Mouse (Mus musculus) embryonic facial prominence, embryonic 12.5 days (tissue): Measurements from ENCODE around the gene Tmem201. TPM values are rescaled to one million over a fixed set of nuclear protein-coding genes. Genes with fewer than 3 reads are reported as not detected.

ENCODE experiments used
- ATAC-seq: fragments of 200-750 bp; cut with Nextera tagmentation; 2 replicates; pipeline ENCODE4 v1.8.0; 2017; ENCODE audit not compliant: insufficient number of reproducible peaks, insufficient read depth, low FRiP score, low TSS enrichment
- H3K27ac ChIP-seq: fragments of 300-500 bp; sonication (generic); 2 replicates; pipeline ENCODE4 v1.5.1; 2016; ENCODE audit warnings: mild to moderate bottlenecking
- H3K27me3 ChIP-seq: fragments of 300-500 bp; sonication (generic); 2 replicates; pipeline ENCODE4 v1.6.1; 2016; ENCODE audit warnings: mild to moderate bottlenecking, moderate library complexity
- H3K36me3 ChIP-seq: fragments of 300-500 bp; sonication (generic); 2 replicates; pipeline ENCODE4 v1.6.1; 2016; ENCODE audit warnings: mild to moderate bottlenecking
- H3K4me1 ChIP-seq: fragments of 300-500 bp; sonication (generic); 2 replicates; pipeline ENCODE4 v1.6.1; 2016
- H3K4me2 ChIP-seq: fragments of 300-500 bp; sonication (generic); replicated peaks from 2 replicates; pipeline ENCODE4 v1.6.1; 2016; ENCODE audit warnings: mild to moderate bottlenecking, moderate library complexity
- H3K4me3 ChIP-seq: fragments of 300-500 bp; sonication (generic); 2 replicates; pipeline ENCODE4 v1.5.1; 2016; ENCODE audit warnings: mild to moderate bottlenecking
- H3K9ac ChIP-seq: fragments of 300-500 bp; sonication (generic); 2 replicates; pipeline ENCODE4 v1.6.1; 2016; ENCODE audit warnings: mild to moderate bottlenecking, moderate library complexity
- H3K9me3 ChIP-seq: fragments of 300-500 bp; sonication (generic); 2 replicates; pipeline ENCODE4 v1.6.1; 2016; ENCODE audit warnings: mild to moderate bottlenecking, moderate library complexity
- WGBS: fragments of 180-500 bp; shearing (Covaris S2); methylation state at CpG from one replicate; pipeline ENCODE4 v1.1.7; 2016; 5-methylcytosine and 5-hydroxymethylcytosine counted together
- polyA plus RNA-seq: library from polyadenylated mRNA; unstranded; fragments of >200 nt; fragmentation: Nextera tagmentation; extraction: Ambion mirVana; gene quantifications from 2 replicates; pipeline ENCODE4 v1.2.1, GENCODE M21; 2016

Gene Tmem201
- polyA plus RNA-seq, 1 experiment from 2014 or later, result 38.1 TPM

- no peaks in the 10 kb centered on the region for H3K36me3 ChIP-seq
- no peak for ATAC-seq
- WGBS, result 97% methylated on average over 6 of the region's 6 CpGs
These were observed 66.7 kb downstream of the Tmem201 start for GRCm38 (mm10) chr4:149671175-149671574.

GRCm38 (mm10) chr4:149665692-149666090, 72.2 kb downstream of the Tmem201 start:
- H3K9me3 ChIP-seq, result no peaks in the 10 kb centered on the region
- H3K9ac ChIP-seq, result no peak overlapping the region
- no peak overlapping the region for H3K27ac ChIP-seq
- no peak overlapping the region for H3K4me2 ChIP-seq
- H3K4me1 ChIP-seq, result no peaks in the 10 kb centered on the region
- no peak for ATAC-seq
- WGBS, result 91% methylated on average over 6 of the region's 6 CpGs
- no peak overlapping the region for H3K4me3 ChIP-seq
- H3K36me3 ChIP-seq, result no peaks in the 10 kb centered on the region
- no peaks in the 10 kb centered on the region for H3K27me3 ChIP-seq

More at GRCm38 (mm10) chr4:149671175-149671574, 66.7 kb downstream of the Tmem201 start:
- Histone ChIP-seq H3K4me3 (no peak overlapping the region), H3K4me2 (no peak overlapping the region), H3K9ac (no peak overlapping the region), H3K4me1 (0 out of 2 replicates have a peak, but pooled peaks cover 3% of the 10 kb centered on the region), H3K27me3 (peaks cover 27% of the 10 kb centered on the region; the same call in 1 of the 2 replicates), H3K9me3 (no peaks in the 10 kb centered on the region), H3K27ac (no peak overlapping the region)

Other genes with a start within 250 kb of the Tmem201 start
- gene Ctnnbip1, start 219.8 kb downstream of the Tmem201 start, polyA plus RNA-seq, result 83.3 and 85.2 TPM in 2 replicates
- gene Clstn1, start 151.6 kb downstream of the Tmem201 start, polyA plus RNA-seq, result 68.1 and 75.7 TPM in 2 replicates
- 5.5 and 7.3 TPM in 2 replicates for gene Pik3cd, start 35.5 kb downstream of the Tmem201 start, polyA plus RNA-seq
- 15.7 and 16.6 TPM in 2 replicates for gene Slc25a33, start 36.2 kb upstream of the Tmem201 start, polyA plus RNA-seq
- gene Spsb1, start 217.0 kb upstream of the Tmem201 start, polyA plus RNA-seq, result 21.0 and 22.6 TPM in 2 replicates